Comparison of ENCODE assay signal across 8 mouse cellular contexts in genomic region chr7:119427180-119427616, GRCm38 (mm10). TPM values are rescaled to one million over a fixed set of nuclear protein-coding genes. Genes with fewer than 3 reads are reported as not detected.
A peak's percentile ranks its signal among the peaks of the same experiment; 100 is the strongest.
DNase-seq lines count a peak whose midpoint lies in the region; ATAC-seq lines count a peak whose summit lies in the region.

No protein-coding gene starts in this region.

- WGBS in hindbrain, embryonic 15.5 days, result 11% methylated on average over 6 of the region's 6 CpGs

- H3K36me3 ChIP-seq in hindbrain, embryonic 15.5 days, result no peaks in the 10 kb centered on the region

- DNase-seq in ES-CJ7 (ENCODE audit: low read depth, low spot score), result peak; percentile 73
- peak; percentile 77 to 90 for DNase-seq in adrenal gland, adult (ENCODE audit: inconsistent age in 2 of 2, low spot score in 1 of 2)
- peak; percentile 84 for DNase-seq in embryo, embryonic 10 days (ENCODE audit: low spot score)
- peak; percentile 58 to 79 for DNase-seq in left cerebral cortex, postnatal 10 days (ENCODE audit: extremely low spot score in 1 of 2, low spot score in 2 of 2)
- DNase-seq in retina, embryonic 14.5 days (ENCODE audit: low spot score), result peak; percentile 84
- DNase-seq in gastrocnemius, postnatal 10 days, result no peak
- DNase-seq in thymus, postnatal 14 days, result no peak

- no peaks in the 10 kb centered on the region for H3K9me3 ChIP-seq in hindbrain, embryonic 15.5 days

- no peak overlapping the region for H3K27ac ChIP-seq in hindbrain, embryonic 15.5 days (replicated peaks)

- H3K4me3 ChIP-seq in hindbrain, embryonic 15.5 days, result no peak overlapping the region

- no peak overlapping the region for H3K9ac ChIP-seq in hindbrain, embryonic 15.5 days

- H3K4me1 ChIP-seq in hindbrain, embryonic 15.5 days (replicated peaks), result no peaks in the 10 kb centered on the region

- intact Hi-C loops in left cerebral cortex, postnatal 10 days (cut with DNase I), result loop anchor here (2.0 to 5.0 kb wide), 2 partner anchors 242 to 405 kb away; partner anchors contain the start of gene Gpr139

- H3K4me2 ChIP-seq in hindbrain, embryonic 15.5 days, result no peak overlapping the region

- no peaks in the 10 kb centered on the region for H3K27me3 ChIP-seq in hindbrain, embryonic 15.5 days

- ATAC-seq in hindbrain, embryonic 15.5 days (ENCODE audit: low FRiP score, low read depth), result peak; percentile 80

RNA-seq across cellular contexts. Expression of gene Gp2, which starts 31.9 kb away (rescaled TPM):
- polyA plus RNA-seq in hindbrain, embryonic 15.5 days (2015; fragmentation: Nextera tagmentation; extraction: Ambion mirVana), result not detected in 2 replicates
- total RNA-seq in left cerebral cortex, postnatal 10 days (2021), result not detected
- total RNA-seq in gastrocnemius, postnatal 10 days (2021), result not detected

RNA-seq across cellular contexts. Expression of gene Umod, which starts 51.9 kb away (rescaled TPM):
- polyA plus RNA-seq in hindbrain, embryonic 15.5 days (2015; fragmentation: Nextera tagmentation; extraction: Ambion mirVana), result not detected in 2 replicates
- total RNA-seq in left cerebral cortex, postnatal 10 days (2021), result not detected
- total RNA-seq in gastrocnemius, postnatal 10 days (2021), result not detected

Comparison
In these comparisons a context has a peak if more than half of its experiments do, and no peak if none do; other contexts are left out.
1. DNase-seq: peak in ES-CJ7 (single experiment), adrenal gland, adult (2 of 2), embryo, embryonic 10 days (single experiment), left cerebral cortex, postnatal 10 days (2 of 2) and retina, embryonic 14.5 days (single experiment); none in gastrocnemius, postnatal 10 days (single experiment) and thymus, postnatal 14 days (single experiment).